Mouse (Mus musculus) urinary bladder, postnatal 14 days (tissue): ENCODE data around the gene Camk1g.

Experiments
- DNase-seq: peaks from one replicate; pipeline ENCODE4 v3.0.0; 2021; ENCODE audit warnings: low spot score

Gene Camk1g

GRCm38 (mm10) chr1:193370096-193370495 is at the start of gene Camk1g:
TSS of gene Camk1g (minus strand) at chr1:193370298.
- DNase-seq, result no peak

- no peak for DNase-seq
Observed at GRCm38 (mm10) chr1:193419168-193419567, 49.1 kb upstream of the Camk1g start.

GRCm38 (mm10) chr1:193418656-193419055 is 48.6 kb upstream of the Camk1g start:
- DNase-seq, result no peak

DNA sequence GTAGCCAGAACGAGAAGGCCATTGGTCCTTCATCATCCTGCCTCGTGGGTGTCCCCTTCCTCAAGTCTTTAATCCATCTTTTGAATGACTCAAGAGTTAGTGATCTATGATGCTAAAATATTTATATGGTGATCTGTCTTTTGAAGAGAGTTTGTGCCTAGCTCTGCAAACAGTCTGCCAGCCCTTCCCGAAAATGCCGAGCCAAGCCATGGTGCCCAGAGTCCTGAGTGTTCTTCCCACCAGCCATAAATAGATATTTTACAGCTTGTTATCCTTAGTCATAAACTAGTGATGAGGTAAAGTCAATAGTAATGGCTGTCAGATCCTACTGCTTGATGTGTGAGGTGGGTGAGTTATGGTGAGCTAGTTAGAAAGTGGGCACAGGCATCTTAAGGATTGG is 44.0 kb upstream of the Camk1g start:
- DNase-seq, result no peak

DNA sequence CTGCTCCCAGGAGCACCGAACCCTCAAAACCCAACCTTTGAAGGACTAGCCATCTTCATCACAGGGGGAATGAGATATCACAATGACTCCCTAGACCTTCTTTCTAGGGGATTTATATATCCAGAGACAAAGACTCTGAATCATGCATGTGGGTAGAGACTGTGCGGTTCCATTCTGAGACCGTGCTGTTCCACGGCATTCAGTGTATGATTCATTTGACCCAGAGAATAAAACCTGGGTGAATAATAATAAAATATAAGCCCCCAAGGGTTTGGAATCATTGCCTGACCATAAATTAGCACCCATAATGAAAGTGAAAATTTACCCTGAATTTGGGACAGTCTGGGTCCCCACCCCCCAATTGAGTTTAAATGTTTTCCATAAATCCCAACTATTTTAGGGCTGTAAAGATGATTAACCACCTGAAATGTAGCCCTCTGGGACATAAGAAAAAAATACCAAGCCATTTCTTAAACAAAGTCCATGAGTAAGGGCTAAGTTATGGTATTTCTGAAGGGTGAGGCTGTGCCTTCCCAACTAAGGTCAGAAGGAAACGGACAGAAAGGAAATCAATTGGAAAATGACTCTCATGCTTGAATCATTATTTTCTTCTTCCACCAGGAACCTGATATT is 43.4 kb upstream of the Camk1g start:
- no peak for DNase-seq

GRCm38 (mm10) chr1:193407487-193407886 is 37.4 kb upstream of the Camk1g start:
- no peak for DNase-seq

DNA sequence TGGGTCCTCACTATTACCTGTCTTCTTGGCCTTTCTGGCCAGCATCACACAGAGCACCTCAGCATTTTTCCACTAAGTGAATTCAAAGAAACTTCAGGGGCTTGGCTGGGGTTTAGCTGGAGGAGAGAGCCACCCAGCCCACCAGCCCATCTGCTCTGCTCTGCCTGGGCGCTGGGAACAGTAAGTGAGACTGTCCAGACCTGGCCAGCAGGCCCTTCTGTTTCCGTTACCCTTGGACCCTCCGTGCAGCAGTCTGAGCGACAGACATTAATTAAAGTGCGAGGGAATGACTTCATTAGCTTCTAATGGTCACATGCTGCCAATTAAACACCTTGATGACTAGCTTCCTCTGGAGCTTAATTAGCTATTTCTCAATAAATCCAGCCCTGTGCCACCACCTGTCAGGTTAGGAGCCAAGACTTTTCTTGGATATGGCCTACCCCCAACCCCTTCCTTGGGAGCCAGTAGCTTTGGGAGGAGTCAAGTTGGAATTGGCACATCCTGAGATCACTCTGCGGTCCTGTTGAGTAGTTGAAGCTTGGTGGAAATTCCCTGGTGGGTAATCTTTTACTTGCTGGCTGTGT is 36.1 kb upstream of the Camk1g start:
- DNase-seq, result no peak

DNA sequence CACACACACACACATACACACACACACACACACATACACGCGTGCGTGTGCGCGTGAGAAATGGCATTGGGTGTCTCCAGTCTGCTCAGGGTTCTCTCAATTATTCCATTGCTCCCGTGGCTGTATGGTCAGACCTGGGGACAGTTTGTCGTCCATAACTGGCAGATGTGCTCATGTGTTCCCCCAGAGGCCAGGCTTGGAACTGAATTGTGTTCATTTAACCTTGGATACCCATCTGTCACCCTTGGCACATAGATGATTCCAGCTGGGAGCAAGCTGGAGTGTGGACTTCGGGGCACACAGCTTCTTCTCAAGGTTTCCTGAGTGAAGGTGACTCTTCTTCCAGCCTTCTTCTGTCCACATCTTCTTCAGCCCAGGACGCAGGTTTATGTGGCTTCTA is 31.6 kb upstream of the Camk1g start:
- no peak for DNase-seq

GRCm38 (mm10) chr1:193400348-193400747 is 30.2 kb upstream of the Camk1g start:
- no peak for DNase-seq

DNA sequence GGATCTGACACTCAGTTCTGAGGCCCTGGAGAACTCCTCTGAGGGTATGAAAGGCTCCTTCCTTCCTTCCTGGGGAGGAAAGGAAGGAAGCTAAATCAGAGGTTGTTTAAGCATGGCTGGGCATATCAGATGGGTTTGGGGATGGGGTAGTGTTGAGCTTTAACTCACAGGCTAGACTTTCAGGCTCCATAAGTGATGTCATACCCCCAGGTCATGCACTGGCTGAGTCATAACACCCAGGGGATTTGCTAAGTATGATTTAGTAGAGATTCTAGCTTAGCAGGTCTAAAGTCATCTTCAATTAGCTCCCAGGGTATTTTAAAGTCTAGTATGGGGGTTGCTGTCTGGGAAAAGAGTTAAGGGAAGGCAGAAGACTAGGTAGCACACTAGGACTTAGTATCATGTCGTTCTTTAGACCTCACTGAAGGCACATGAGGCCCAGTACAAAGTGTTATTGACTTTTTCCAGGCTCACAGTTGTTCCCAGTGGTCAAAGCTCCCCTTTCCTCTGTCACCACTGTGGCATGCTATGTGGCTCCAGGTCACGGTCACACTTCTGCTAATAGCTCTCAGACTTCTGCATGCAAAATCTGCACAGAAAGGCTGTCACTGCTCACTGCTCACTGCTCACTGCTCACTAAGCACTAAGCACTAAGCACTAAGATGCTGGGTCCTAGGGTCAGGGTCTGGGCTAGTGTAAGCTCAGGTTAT is 28.8 kb upstream of the Camk1g start:
- no peak for DNase-seq

GRCm38 (mm10) chr1:193397109-193397508 is 27.0 kb upstream of the Camk1g start:
- DNase-seq, result no peak

DNA sequence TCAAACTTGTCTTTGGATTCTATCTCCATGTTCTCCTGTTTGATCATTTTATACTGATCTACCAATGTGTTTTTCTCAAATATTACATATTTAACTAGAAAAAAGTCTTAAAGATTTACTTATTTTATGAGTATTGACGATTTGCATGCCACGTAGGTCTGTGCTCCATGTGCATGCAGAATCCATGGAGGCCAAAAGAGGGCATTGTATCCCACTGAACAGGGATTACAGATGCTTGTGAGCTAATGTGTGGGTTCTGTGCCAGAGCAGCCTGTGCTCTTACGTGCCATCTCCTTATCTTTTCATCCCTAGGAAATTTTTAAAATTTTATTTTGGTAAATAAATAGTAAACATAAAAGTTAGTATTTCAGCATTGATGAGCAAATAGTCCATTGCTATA is 22.2 kb upstream of the Camk1g start:
- DNase-seq, result no peak

- DNase-seq, result no peak
Observed at GRCm38 (mm10) chr1:193390004-193390403, 19.9 kb upstream of the Camk1g start.

GRCm38 (mm10) chr1:193389505-193389904 is 19.4 kb upstream of the Camk1g start:
- DNase-seq, result no peak

GRCm38 (mm10) chr1:193387241-193387640 is 17.1 kb upstream of the Camk1g start:
- no peak for DNase-seq

GRCm38 (mm10) chr1:193386136-193386535 is 16.0 kb upstream of the Camk1g start:
- DNase-seq, result peak; percentile 84

DNA sequence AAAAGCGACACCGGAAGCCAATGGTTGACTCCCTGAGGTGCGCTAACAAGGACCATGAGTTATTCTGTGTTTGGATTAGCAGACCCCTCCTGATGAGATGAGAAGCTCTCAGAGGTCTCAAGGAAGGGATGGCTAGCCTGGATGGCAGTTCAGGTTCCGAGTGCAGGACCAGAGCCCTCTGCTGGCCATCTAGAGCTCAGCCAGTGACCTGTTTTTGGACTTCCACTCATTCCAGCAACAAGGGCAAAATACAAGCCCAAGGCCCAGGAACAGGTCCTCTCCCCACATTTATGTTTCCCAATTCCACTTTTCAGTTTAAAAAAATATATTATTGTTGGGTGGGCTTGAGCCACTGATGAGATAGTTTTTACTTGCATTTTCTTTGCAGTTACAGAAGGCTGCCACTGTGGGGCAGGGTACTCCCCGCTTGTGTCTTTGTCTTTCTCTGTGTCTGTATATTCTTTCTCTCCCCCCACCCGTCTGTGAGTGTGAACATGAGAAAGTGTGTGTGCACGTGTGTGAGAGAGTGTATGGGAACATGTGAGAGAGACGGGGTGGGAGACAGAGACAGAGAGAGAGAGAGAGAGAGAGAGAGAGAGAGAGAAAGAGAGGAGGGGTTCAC is 12.9 kb upstream of the Camk1g start:
- peak; percentile 33 for DNase-seq

DNA sequence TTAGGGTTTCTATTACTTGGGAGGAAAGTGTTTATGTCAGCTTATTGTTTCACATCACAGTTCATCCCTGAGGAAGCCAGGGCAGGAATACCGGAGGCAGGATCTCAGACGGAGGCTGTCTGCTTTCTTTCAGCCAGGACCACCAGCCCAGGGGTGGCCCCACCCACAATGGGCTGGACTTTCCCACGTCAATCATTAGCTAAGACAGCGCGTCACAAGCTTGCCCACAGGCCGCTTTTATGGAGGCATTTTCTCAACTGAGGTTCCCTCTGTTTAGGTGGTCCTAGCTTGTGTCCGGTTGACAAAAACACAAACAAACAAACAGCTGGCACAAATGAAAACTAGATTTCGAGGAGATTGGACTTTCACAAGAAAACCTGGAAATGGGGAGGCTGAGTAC is 12.3 kb upstream of the Camk1g start:
- DNase-seq, result no peak

GRCm38 (mm10) chr1:193381597-193382404 is 11.7 kb upstream of the Camk1g start:
- DNase-seq, result no peak

DNA sequence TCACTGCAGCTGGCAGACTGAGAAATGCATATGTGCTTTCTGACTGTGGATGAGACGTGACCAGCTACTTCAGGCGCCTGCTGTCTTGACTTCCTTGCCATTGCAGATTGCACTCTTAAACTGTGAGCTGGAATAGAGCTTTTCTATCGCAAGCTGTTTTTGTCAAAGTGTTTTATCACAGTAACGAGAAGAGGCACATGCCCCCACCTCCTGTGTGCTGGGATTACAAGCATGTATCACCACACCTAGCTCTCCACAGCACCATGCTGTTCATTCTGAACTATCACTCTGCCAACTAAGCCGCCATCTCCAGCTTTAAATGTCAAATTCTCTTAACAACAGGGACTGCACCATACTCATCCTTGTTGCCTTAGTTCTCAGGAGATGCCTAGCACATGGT is 10.8 kb upstream of the Camk1g start:
- DNase-seq, result no peak

DNA sequence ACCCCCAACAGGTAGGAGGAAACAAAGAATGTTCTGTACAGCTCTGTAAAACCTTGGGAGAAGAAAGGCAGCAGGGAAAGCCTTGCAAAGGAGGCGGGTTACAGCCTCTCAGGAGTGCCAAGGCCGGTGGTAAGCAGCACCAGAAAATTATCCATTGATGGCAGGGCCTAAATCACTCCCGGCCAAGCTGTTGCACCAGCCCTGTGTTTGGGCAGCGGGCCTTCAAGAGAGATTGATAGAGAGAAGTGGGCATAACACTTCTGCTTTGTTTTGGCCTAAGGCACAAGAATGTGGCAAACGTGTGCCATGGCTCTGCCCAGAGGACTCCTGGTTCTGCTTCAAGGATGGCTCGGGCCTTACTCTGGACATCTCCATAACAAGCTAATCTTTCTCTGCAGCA is 9.5 kb upstream of the Camk1g start:
- DNase-seq, result no peak

GRCm38 (mm10) chr1:193376478-193377134 is 6.5 kb upstream of the Camk1g start:
- DNase-seq, result peak; percentile 23
